Mouse (Mus musculus): ENCODE results near the gene Robo1.

DNA sequence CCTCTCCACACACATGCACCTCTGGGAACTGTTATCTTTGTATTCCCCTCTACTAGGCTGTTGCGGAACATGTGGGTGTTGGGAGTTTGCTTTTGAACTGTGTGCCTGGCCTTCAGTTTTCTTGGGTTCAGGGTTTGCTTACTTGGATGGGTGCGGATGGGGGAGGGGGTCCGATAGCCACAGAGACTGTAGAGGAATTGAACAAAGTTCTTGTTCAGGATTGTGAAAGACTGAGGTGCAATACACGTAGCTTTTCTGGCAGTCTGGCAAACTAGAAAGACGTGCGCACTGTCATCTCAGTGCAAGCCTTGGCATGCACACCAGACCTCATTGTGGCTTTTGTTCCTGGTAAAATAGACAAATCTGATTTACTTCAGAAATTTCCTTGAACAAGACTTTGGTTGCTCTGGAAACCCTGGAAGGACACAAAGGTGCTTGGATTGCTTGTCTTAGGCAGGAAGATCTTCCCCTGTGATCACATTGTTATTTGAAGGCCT lies 380.1 kb downstream of the Robo1 start:
- TF ChIP-seq CTCF (conservative IDR thresholded peaks at IDR 0.05; ENCODE audit: insufficient read depth, insufficient read length, low read depth, low read length) = no peak
- no peak for TF ChIP-seq POLR2A (IDR thresholded peaks at IDR 0.05; ENCODE audit: low read depth, low read length)
